Mouse (Mus musculus): ENCODE results near the gene Slco3a1.

Gene Slco3a1

DNA sequence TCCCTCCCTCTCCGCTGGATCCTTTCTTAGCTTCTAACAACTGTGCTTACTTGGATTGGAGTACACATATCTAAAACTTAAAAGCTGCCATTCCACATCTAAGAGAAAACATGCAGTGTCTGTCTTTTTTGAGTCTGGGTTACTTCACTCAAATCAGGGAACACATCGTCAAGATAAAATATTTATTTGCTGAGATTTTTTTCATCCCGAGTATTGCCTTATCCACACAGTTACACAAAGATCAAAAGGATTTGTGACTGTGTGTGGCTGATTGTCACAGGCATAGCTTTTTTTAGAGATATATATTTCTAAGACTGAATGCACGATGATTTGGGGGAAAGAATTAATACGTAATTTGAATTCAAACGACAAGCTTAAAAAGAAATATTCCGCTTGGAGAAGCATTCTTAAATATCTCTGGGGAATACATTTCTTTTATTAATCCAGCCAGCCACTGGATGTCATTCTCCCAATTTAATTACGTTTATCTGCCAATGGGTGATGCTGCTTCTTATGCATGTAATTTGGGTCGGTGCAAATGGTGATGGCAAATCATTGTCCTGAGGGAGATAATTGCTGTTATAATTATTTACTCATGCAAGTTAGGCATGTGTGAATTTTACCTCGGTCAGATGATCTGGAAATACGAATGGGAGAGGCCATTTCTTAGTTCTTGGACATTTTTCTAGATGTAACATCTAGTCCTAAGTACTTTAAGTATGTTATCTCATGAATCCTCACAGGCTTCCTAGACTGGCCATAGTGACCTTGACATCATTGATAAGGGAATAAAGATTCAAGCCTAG is 285.1 kb downstream of the Slco3a1 start:
- no peak for DNase-seq

DNA sequence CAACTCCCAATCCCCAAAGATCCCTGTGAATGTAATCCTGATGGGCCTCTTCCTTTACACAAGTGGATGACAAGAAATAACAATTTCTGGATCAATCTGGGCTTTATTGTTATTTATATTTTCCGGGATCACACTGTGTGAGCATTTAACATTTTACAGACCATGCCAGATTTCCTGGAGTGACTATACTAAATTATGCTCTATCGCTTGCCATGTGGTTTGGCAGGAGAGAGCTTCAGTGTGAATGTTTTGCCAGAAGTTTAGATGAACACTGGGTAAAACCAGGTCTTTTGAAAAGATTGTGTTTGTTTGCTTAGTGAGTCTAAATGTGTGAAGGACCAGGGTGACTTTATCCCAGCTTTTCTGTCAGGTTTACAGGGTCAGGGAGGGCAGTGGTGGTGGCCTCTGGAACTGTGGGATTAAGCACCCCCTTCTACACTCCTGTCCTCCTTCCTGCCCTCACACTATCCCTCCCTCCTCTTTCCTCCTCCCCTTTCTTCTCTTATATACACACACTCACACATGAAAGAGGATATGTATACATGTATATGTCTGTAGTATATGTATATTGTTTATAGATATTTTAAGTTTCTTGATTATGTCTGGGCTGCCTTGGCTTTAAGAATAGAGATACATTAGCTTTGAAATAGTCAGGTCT is 287.9 kb downstream of the Slco3a1 start:
- DNase-seq, result no peak

DNA sequence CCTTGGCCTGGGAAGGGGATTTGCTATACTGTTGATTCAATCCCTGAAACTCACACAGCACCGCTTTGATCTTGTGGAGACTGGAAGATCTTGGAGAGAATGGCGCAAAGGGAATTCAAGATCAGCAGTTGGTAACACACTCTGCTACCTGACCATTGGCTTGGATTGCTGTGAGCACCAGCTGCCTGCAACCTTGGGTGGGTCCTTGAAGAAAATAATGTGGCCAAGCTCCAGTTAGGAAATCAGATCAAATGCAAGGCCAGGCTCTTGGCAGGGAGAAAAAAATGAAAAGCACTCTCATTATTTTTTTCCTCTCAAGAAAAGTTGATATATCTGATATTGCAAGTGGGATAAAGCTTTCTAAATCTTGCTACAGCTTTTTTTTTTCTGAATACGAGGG is 298.3 kb downstream of the Slco3a1 start:
- no peak for DNase-seq

DNA sequence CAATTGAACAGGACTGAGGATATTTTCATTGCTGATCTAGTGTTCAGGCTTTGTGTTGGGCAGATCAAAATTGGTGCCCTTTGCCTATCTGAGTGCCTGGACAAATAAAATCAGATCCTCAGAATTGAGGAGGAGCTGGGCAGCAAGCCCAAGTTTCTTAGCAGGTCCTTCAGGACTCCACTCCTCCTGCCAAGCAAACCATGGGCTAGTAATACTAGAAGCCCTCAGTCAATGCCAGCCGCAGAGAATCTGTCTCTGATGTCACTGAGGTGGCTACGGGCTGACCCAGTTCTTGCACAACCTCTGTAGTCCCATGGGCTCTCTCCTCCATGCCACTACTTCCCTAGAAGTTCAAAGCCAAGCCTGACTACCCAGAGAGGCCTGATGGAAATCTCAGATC is 302.5 kb downstream of the Slco3a1 start:
- DNase-seq, result peak; percentile 11

DNA sequence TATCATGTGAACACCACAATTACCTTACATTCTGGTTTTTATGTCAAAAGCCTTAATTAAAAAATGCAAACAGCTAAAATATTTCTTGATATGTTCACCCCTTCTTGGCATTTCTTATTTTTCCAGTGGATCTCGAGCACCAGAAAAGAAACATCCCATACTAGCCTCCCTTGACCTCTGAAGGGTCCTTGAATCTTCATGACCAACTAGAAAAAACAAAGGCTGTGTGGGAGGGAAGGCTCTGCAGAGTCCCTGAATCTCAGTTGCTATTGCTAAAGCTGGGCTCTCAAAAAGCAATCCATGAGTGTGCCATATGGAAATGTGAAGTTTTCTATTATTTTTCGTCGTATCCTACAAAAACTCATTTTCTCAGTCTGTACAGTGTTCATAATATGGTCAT is 313.3 kb downstream of the Slco3a1 start:
- DNase-seq, result no peak

DNA sequence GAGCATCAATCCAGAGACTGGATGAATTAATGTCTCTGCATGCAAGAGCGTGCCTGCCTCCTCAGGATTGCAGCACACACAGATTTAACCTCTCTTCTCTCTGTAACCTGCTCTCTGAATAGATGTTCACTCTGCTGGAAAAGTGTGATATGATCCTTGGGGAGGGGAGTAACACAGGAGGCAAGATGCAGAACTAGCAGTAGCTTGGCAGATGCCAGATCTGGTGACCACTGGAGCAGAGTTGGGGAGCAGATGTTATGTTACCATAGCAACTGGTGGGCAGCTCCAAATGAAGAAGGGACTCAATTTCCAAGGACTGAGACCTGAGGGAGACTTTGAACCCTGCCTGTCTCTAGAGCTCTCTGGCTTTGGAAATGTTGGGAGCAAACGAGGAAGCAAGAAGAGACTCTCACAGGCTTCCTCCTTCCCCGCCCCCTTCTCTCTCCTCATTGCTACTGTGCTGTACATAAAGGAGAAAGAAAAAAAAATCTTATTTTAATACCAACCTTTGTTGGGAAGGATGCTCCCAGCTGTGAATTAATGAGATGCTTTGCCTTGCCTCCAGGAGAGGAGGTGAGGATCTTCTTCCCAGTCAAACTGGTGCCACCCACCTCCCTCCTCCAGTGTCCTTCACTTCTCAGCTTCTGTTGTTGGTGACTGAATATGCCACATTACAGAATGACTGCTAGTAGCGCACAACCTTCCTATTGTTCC is 314.0 kb downstream of the Slco3a1 start:
- no peak for DNase-seq
